Mouse (Mus musculus) embryonic fibroblast, embryonic 13.5 days (primary cell): ENCODE results near the gene Gm45837.

Source experiments
- CTCF ChIP-seq: IDR thresholded peaks from 2 replicates; pipeline ENCODE4 v1.5.1; 2011; ENCODE audit warnings: mild to moderate bottlenecking, control low read depth, low read length, moderate library complexity, borderline replicate concordance; ENCODE audit not compliant: insufficient read depth
- POLR2A ChIP-seq: IDR thresholded peaks from 2 replicates; pipeline ENCODE4 v1.6.1; 2011; ENCODE audit warnings: low read depth, mild to moderate bottlenecking, control low read depth, low read length, moderate library complexity

DNA sequence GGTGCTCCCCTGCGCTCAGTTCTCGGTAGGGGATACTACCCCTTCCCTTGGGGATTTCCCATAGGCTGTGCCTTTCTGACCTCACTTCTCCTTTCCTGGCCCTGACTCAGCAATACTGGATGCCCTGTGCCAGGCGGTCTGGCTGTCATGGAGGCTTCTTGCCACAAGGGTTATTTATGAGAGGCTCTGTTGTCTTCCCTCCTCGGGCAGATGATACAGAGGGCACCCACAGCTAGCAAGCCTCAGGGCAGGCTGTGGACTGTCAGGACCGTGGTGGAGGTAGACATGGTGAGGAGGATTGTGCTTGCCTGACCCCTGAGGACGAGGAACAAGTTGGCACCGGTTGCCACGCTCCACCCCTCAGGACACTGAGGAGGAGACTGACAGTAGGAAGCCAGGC lies 28.3 kb upstream of the Gm45837 start:
- TF ChIP-seq POLR2A, result no peak
- no peak for TF ChIP-seq CTCF
